Mouse (Mus musculus) adrenal gland, postnatal 25 days (tissue): ENCODE data around the gene Pmel. TPM values are rescaled to one million over a fixed set of nuclear protein-coding genes. Genes with fewer than 3 reads are reported as not detected.

ENCODE experiments used
- DNase-seq: peaks from one replicate; pipeline ENCODE4 v3.0.0; 2021; ENCODE audit warnings: mixed read lengths
- long read RNA-seq: library from polyadenylated mRNA; stranded (forward); transcript quantifications from one replicate; pipeline ENCODE4 v2.0.0, GENCODE M21; 2021
- total RNA-seq: library from RNA; stranded (reverse); gene quantifications from 2 replicates; pipeline ENCODE4 v1.2.3, GENCODE M21; 2021

Pmel gene
- total RNA-seq: 1.5 and 2.2 TPM in 2 replicates
- long read RNA-seq, partial matches to known transcripts: 0 of 2 reads
- long read RNA-seq, other reads (novel, unspliced or antisense): 2 of 2 reads

GRCm38 (mm10) chr10:128703895-128704294, at the start of gene Pmel:
TSS of gene Pmel (plus strand) at chr10:128704195.
- DNase-seq: no peak

- DNase-seq: no peak
These were observed 48.7 kb upstream of the Pmel start for GRCm38 (mm10) chr10:128655254-128655653.

GRCm38 (mm10) chr10:128656731-128657130, 47.3 kb upstream of the Pmel start:
- no peak for DNase-seq

DNA sequence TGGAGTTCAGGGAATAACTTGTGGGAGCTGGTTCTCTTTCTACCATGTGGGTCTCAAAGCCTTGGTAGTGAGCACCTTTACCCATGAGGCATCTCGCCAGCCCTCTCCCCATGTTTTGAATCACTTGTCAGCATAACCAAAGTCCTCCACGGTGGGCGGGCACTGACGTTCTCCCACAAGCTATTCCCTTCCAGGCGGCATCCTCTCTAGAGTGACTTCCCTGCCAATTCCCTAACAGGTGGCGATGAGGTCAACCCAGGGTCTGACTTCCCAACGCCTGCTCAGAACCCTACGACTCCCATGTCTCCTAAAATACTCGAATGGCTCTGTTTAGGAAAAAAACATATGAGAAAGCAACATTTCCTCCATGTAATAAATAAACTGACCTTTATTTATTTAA, 46.2 kb upstream of the Pmel start:
- no peak for DNase-seq

GRCm38 (mm10) chr10:128659490-128659889, 44.5 kb upstream of the Pmel start:
- no peak for DNase-seq

DNA sequence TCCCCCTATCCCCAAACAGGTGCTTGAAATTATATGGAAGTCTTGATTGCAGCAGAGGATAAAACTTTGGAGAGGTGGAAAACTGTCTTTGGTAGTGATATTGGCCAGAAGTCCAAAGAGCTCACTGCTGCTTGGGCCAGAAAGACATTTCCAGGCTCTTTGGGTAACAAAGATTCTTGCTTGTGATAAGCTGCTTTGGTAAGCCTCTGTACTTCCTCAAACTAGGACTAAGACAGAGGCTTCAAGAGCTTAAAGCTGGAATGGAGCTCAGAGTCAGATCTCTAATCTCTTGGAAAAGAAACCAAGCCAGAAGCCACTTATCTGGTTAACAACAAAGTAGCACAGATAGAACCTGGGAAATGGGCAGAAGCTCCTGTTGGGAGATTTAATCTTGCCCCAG, 41.5 kb upstream of the Pmel start:
- DNase-seq: no peak

GRCm38 (mm10) chr10:128663441-128664220, 40.4 kb upstream of the Pmel start:
- no peak for DNase-seq

DNA sequence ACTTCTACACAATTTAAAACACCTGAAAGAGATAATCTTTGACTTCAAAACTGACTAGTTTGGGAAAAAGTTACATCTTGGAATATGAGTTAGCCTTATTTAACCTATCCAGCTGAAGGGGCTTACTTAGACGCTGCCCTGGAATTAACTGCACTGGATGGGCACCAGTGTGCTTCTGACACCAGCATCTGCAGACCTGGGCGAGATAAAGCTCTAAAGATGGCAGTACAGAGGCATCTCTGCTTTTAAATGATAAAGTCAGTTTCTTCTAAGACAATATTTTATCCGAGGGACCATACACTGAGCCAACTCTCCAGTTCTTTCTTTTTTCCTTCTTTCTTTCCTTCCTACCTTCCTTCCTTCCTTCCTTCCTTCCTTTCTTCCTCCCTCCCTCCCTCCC, 39.2 kb upstream of the Pmel start:
- DNase-seq: no peak

DNA sequence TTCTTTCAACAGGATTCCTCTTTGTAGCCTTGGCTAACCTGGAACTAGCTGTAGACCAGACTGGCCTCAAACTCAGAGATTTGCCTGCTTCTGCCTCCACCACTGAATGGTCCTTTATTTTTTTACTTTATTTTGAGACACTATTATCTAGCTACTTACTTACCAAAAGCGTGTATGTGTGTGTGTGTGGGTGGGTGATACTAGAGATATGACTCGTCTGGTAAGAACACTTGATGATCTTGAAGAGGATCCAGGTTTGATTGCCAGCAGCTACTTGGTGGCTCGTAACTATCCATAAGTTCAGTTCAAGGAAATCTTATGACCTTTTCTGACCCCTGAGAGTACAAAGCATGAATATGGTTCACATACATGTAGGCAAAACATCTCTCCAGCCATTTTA, 38.7 kb upstream of the Pmel start:
- DNase-seq: no peak

DNA sequence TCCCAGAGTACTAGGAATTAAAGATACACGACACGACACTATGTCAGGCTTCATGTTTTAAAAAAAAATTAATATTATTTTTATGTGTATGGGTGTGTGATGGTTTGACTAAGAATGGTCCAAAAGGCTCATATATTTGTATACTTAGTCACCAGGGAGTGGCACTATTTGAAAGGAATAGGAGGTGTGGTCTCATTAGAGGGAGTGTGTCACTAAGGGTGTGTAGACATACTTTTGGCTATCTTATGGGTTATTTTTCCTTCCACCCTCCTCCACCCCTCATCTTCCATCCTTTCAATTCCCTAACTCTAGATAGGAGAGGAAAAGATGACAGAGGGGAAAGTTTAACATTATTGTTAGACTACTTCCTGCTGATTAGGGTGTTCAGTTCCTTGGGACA, 38.2 kb upstream of the Pmel start:
- DNase-seq: no peak

- DNase-seq: peak; percentile 61
These were observed 35.0 kb upstream of the Pmel start for GRCm38 (mm10) chr10:128668790-128669672.

GRCm38 (mm10) chr10:128671148-128671547, 32.8 kb upstream of the Pmel start:
- DNase-seq: no peak

GRCm38 (mm10) chr10:128673763-128674468, 30.1 kb upstream of the Pmel start, which contains the start of gene Suox:
TSS of gene Suox (minus strand) at chr10:128674073.
- DNase-seq: peak; percentile 85

- DNase-seq: no peak
These were observed 29.5 kb upstream of the Pmel start for GRCm38 (mm10) chr10:128674469-128675008.

- no peak for DNase-seq
These were observed 8.5 kb upstream of the Pmel start for GRCm38 (mm10) chr10:128695411-128695991.

DNA sequence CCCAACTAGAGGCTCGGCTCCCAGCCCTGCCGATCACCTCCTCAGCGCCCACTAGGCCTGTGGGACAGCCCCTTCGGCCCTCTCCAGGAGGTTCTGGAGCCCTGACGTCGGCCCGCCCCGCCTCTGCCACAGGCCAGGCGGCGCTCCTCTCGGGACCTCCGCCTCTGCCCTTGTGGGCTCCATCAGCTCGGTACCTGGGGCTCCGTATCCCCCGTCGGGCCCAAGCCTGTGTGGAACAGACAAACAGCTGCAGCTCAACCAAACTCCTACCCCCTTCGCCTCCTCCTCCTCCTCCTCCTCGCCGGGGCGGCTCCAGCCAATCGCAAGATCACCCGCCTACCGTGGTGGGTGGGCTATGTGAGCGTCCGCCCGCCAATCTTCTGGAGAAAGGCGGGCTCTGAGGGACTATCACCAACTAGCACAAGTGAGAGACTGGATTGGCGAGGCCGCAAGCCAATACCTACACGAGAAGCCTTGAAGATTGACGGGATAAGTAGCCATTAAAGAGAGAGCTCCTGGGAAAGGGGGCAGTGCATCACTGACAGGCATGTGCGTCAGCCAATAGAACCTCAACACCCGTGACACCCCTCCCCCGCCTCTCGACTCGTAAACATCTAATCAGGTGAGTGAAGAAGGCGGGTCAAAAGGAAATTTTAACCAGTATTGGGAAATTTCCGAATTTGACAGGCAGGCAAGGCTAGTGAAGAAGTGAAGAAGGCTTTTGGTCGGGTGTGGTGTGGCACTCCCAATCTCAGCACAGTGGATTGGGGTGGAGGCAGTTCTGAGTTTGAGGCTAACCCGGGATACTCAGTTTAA, 7.8 kb upstream of the Pmel start, which contains the start of gene Rab5b:
Gene Rab5b (minus strand): TSS at position 273 of the 816 bp plus-strand sequence.
- peak; percentile 96 for DNase-seq

GRCm38 (mm10) chr10:128697072-128697725, 6.8 kb upstream of the Pmel start:
- no peak for DNase-seq

DNA sequence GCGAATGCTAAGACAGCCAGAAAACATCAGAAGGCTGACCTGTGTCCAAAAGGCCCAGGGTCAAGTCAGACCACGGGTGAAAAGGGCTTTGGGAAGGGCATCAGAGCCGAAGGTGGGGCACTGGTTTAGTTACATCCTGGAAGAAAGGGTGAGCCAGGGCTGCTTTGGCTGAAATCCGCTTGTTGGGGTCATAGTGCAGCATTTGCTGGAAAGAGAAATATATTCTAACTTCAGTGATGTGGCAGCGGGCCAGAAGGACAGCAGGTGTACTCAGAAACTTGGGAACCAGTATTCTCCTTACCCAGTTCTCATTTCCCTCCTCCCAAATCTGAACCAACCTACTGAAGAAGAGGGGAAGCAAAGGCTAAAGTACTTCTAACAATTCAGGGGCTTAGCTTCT, 5.0 kb upstream of the Pmel start:
- DNase-seq: no peak

- no peak for DNase-seq
These were observed 4.4 kb upstream of the Pmel start for GRCm38 (mm10) chr10:128699611-128700010.

DNA sequence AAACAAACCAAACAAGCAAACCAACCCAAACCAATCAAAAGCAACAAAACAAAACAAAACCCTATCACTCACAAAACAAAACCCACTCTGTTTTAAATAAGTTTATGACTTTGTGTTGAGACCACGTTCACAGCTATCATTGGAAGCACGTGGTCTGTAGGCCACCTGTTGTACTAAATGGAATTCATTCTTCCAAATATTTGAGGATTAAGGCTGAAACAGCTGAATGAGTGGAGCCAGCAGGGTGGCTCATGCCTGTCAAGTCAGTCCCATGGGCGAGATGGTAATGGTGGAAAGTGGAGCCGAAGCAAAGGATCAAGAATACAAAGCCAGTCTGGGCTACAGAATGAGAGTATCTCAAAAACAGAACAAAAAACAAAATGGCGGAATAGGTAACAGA, 3.3 kb upstream of the Pmel start:
- no peak for DNase-seq
